Mouse (Mus musculus) C2C12 (cell line): ENCODE measurements around the gene Apcs.

Experiments used
- CEBPB ChIP-seq: IDR thresholded peaks from one replicate; pipeline ENCODE4 v1.6.1; 2011; ENCODE audit warnings: low read depth, mild to moderate bottlenecking, control low read depth, moderate library complexity
- CTCF ChIP-seq: IDR thresholded peaks from one replicate; pipeline ENCODE4 v1.5.1; 2011; ENCODE audit not compliant: control insufficient read depth, insufficient read depth, insufficient read length
- MAX ChIP-seq: IDR thresholded peaks from one replicate; pipeline ENCODE4 v1.6.1; 2011; ENCODE audit warnings: mild to moderate bottlenecking, control low read depth
- MYOG ChIP-seq: IDR thresholded peaks from one replicate; pipeline ENCODE4 v1.6.1; 2011; ENCODE audit not compliant: control insufficient read depth, insufficient read length; ENCODE audit errors: extremely low read depth
- USF1 ChIP-seq: IDR thresholded peaks from one replicate; pipeline ENCODE4 v1.6.1; 2011; ENCODE audit warnings: low read depth, mild to moderate bottlenecking, control low read depth, moderate library complexity

GRCm38 (mm10) chr1:172903313-172903712 lies 8.5 kb upstream of the Apcs start:
- no peak for TF ChIP-seq CTCF
- no peak for TF ChIP-seq USF1
- TF ChIP-seq MYOG: no peak
- no peak for TF ChIP-seq CEBPB
- TF ChIP-seq MAX: no peak
